In genomic region chr4:138065593-138066169, GRCm38 (mm10) we compare ENCODE assay signal across 16 mouse cellular contexts.
A peak's percentile ranks its signal among the peaks of the same experiment; 100 is the strongest.
DNase-seq lines count a peak whose midpoint lies in the region; ATAC-seq and TF ChIP-seq lines count a peak whose summit lies in the region.
"Had no signal": no experiment of that assay in that cellular context is flagged by ENCODE, and none has a peak within 500 bp of the region (broad histone marks: within the 10 kb centered on the region; RNA-seq: fewer than 3 reads in every experiment).

No protein-coding gene starts in this region.

- H3K4me2 ChIP-seq in liver, embryonic 16.5 days (ENCODE audit: low read depth, low read length), result peak overlapping the region; percentile 5; the same call in 1 of the 2 replicates
- no peak overlapping the region for H3K4me2 ChIP-seq in midbrain, postnatal 0 days (ENCODE audit: low read depth, low read length, poor library complexity, severe bottlenecking)
- H3K4me2 ChIP-seq: hindbrain, embryonic 15.5 days; midbrain, embryonic 15.5 days had no signal

- peaks cover 8% of the 10 kb centered on the region for H3K4me1 ChIP-seq in liver, embryonic 16.5 days (ENCODE audit: control insufficient read depth, low read depth, low read length)
- no peaks in the 10 kb centered on the region for H3K4me1 ChIP-seq in midbrain, postnatal 0 days (ENCODE audit: insufficient read depth, low read length)

- no peaks in the 10 kb centered on the region for H3K27me3 ChIP-seq in liver, embryonic 16.5 days (ENCODE audit: control insufficient read depth, insufficient read depth, low read depth, low read length)
- H3K27me3 ChIP-seq in midbrain, postnatal 0 days (ENCODE audit: insufficient read depth, low read length), result no peaks in the 10 kb centered on the region
- H3K27me3 ChIP-seq: hindbrain, embryonic 15.5 days; midbrain, embryonic 15.5 days had no signal

- peak; percentile 77 for DNase-seq in cerebellum, adult 9-10 months
- DNase-seq in left cerebral cortex, adult 2 months (ENCODE audit: extremely low spot score in 1 of 2, low spot score in 2 of 2), result no peak
- no peak for DNase-seq in left cerebral cortex, adult 8-10 months (ENCODE audit: low spot score in 2 of 2)
- peak; percentile 27 to 52 for DNase-seq in cerebellum, postnatal 36 days
- no peak for DNase-seq in thymus, adult 18-20 months
- no peak for DNase-seq in midbrain, postnatal 0 days (ENCODE audit: low spot score)
- DNase-seq: adrenal gland, adult 8-10 months; B cell, adult 2 months; forebrain, postnatal 0 days; gastrocnemius, postnatal 10 days had no signal

- no peak overlapping the region for H3K4me3 ChIP-seq in left cerebral cortex, adult 2 months
- no peak overlapping the region for H3K4me3 ChIP-seq in liver, embryonic 16.5 days (ENCODE audit: low read depth, low read length)
- no peak overlapping the region for H3K4me3 ChIP-seq in midbrain, postnatal 0 days (ENCODE audit: low read depth, low read length)
- H3K4me3 ChIP-seq: erythroblast, embryonic 14.5 days; hindbrain, embryonic 15.5 days; midbrain, embryonic 15.5 days had no signal

- TF ChIP-seq CTCF in left cerebral cortex, adult 2 months (IDR thresholded peaks at IDR 0.05), result no peak
- TF ChIP-seq CTCF in midbrain, postnatal 0 days (IDR thresholded peaks at IDR 0.05), result no peak

- no peak overlapping the region for H3K9ac ChIP-seq in liver, embryonic 16.5 days (ENCODE audit: low read depth, low read length)
- no peak overlapping the region for H3K9ac ChIP-seq in midbrain, postnatal 0 days (replicated peaks; ENCODE audit: low read length, poor library complexity, severe bottlenecking)
- H3K9ac ChIP-seq: forebrain, postnatal 0 days; hindbrain, embryonic 15.5 days; midbrain, embryonic 15.5 days had no signal

- peak overlapping the region; percentile 2 for H3K27ac ChIP-seq in left cerebral cortex, adult 2 months
- H3K27ac ChIP-seq in liver, embryonic 16.5 days (ENCODE audit: low read length), result peak overlapping the region; percentile 81
- H3K27ac ChIP-seq in midbrain, postnatal 0 days (ENCODE audit: low read depth, low read length), result no peak overlapping the region
- H3K27ac ChIP-seq: hindbrain, embryonic 15.5 days; kidney, postnatal 0 days; midbrain, embryonic 15.5 days had no signal

- WGBS in liver, embryonic 16.5 days (ENCODE audit: insufficient replicate concordance), result 54% methylated on average over 4 of the region's 4 CpGs
- WGBS in midbrain, postnatal 0 days, result 83% methylated on average over 4 of the region's 4 CpGs

- peaks cover 3% of the 10 kb centered on the region; the same call in 1 of the 2 replicates for H3K36me3 ChIP-seq in liver, embryonic 16.5 days (ENCODE audit: control insufficient read depth, insufficient read depth)
- H3K36me3 ChIP-seq in midbrain, postnatal 0 days (ENCODE audit: insufficient read depth, low read length), result 0 out of 2 replicates have a peak, but pooled peaks cover 5% of the 10 kb centered on the region
- H3K36me3 ChIP-seq: midbrain, embryonic 15.5 days had no signal

- intact Hi-C loops in left cerebral cortex, adult 2 months (cut with DNase I), result no loop called here

- ATAC-seq in cerebellum, adult (ENCODE audit: insufficient number of reproducible peaks, low FRiP score, low TSS enrichment), result no peak
- peak; percentile 86 for ATAC-seq in liver, embryonic 16.5 days (ENCODE audit: low read depth)
- ATAC-seq in midbrain, postnatal 0 days (ENCODE audit: low FRiP score), result no peak
- ATAC-seq: forebrain, postnatal 0 days; midbrain, embryonic 15.5 days had no signal

- H3K9me3 ChIP-seq in liver, embryonic 16.5 days (replicated peaks; ENCODE audit: control insufficient read depth, low read length), result no peaks in the 10 kb centered on the region
- no peaks in the 10 kb centered on the region for H3K9me3 ChIP-seq in midbrain, postnatal 0 days (ENCODE audit: low read length)
- H3K9me3 ChIP-seq: hindbrain, embryonic 15.5 days; midbrain, embryonic 15.5 days had no signal

Comparison
In these comparisons a context has a peak if more than half of its experiments do, and no peak if none do; other contexts are left out.
1. DNase-seq: peak in cerebellum, adult 9-10 months (single experiment) and cerebellum, postnatal 36 days (2 of 2); none in left cerebral cortex, adult 2 months (0 of 2), left cerebral cortex, adult 8-10 months (0 of 2), thymus, adult 18-20 months (0 of 2) and midbrain, postnatal 0 days (single experiment).